Mouse (Mus musculus) layer of hippocampus, postnatal 14 days (tissue): ENCODE results near the gene Dchs1. TPM values are rescaled to one million over a fixed set of nuclear protein-coding genes. Genes with fewer than 3 reads are reported as not detected.

ENCODE experiments used
- DNase-seq, 2 experiments: peaks; one replicate each; pipeline ENCODE4 v3.0.0; 2021 to 2022; ENCODE audit warnings: low spot score in 2 of 2, mixed read lengths in 1 of 2
- long read RNA-seq, 2 experiments: library from polyadenylated mRNA; stranded (forward); transcript quantifications; one replicate each; pipeline ENCODE4 v2.0.0; 2021
- total RNA-seq, 2 experiments: library from RNA; stranded (reverse); gene quantifications; 2 replicates each; pipeline ENCODE4 v1.2.3; 2021

Dchs1 gene
- total RNA-seq: 10 to 100 TPM; 26.9 to 30.3 TPM
- long read RNA-seq, experiment 1, partial matches to known transcripts: 3 of 6 reads
- long read RNA-seq, experiment 1, other reads (novel, unspliced or antisense): 3 of 6 reads
- long read RNA-seq, experiment 2, partial matches to known transcripts: 0 of 6 reads
- long read RNA-seq, experiment 2, other reads (novel, unspliced or antisense): 6 of 6 reads

- DNase-seq: no peak
These were observed at the start of gene Dchs1 for GRCm38 (mm10) chr7:105787285-105788140. Dchs1 (minus strand) TSS chr7:105787654.

GRCm38 (mm10) chr7:105824281-105824680, 36.8 kb upstream of the Dchs1 start:
- DNase-seq: no peak

GRCm38 (mm10) chr7:105818483-105818882, 31.0 kb upstream of the Dchs1 start:
- DNase-seq: peak in 1 of 2 experiments; percentile 40

GRCm38 (mm10) chr7:105816736-105817135, 29.3 kb upstream of the Dchs1 start:
- DNase-seq: peak in 1 of 2 experiments; percentile 26

GRCm38 (mm10) chr7:105813326-105813725, 25.9 kb upstream of the Dchs1 start:
- no peak for DNase-seq

GRCm38 (mm10) chr7:105812566-105812965, 25.1 kb upstream of the Dchs1 start:
- DNase-seq: no peak

GRCm38 (mm10) chr7:105811516-105811915, 24.1 kb upstream of the Dchs1 start:
- DNase-seq: no peak

- DNase-seq: peak; percentile 100
These were observed 23.5 kb upstream of the Dchs1 start, which contains the start of gene Mrpl17 for GRCm38 (mm10) chr7:105810877-105811489. Mrpl17 (minus strand) TSS chr7:105811099.

- DNase-seq: no peak
These were observed 22.9 kb upstream of the Dchs1 start for GRCm38 (mm10) chr7:105810280-105810876.

GRCm38 (mm10) chr7:105809836-105810235, 22.4 kb upstream of the Dchs1 start:
- DNase-seq: no peak

- DNase-seq: no peak
These were observed 20.9 kb upstream of the Dchs1 start for GRCm38 (mm10) chr7:105808385-105808784.

- no peak for DNase-seq
These were observed 19.3 kb upstream of the Dchs1 start for GRCm38 (mm10) chr7:105806716-105807115.

GRCm38 (mm10) chr7:105806125-105806524, 18.7 kb upstream of the Dchs1 start:
- DNase-seq: no peak

- no peak for DNase-seq
These were observed 16.0 kb upstream of the Dchs1 start for GRCm38 (mm10) chr7:105803428-105803827.

- peak in 1 of 2 experiments; percentile 22 for DNase-seq
These were observed 15.3 kb upstream of the Dchs1 start for GRCm38 (mm10) chr7:105802771-105803170.

- DNase-seq: no peak
These were observed 14.9 kb upstream of the Dchs1 start for GRCm38 (mm10) chr7:105802312-105802711.

- DNase-seq: no peak
These were observed 9.5 kb upstream of the Dchs1 start for GRCm38 (mm10) chr7:105796972-105797371.

GRCm38 (mm10) chr7:105795759-105796366, 8.4 kb upstream of the Dchs1 start:
- no peak for DNase-seq

GRCm38 (mm10) chr7:105793701-105794100, 6.2 kb upstream of the Dchs1 start:
- DNase-seq: no peak

- no peak for DNase-seq
These were observed 3.7 kb upstream of the Dchs1 start for GRCm38 (mm10) chr7:105791147-105791546.
